Mouse (Mus musculus) urinary bladder, postnatal 0 days (tissue): ENCODE measurements around the gene Tspear. TPM values are rescaled to one million over a fixed set of nuclear protein-coding genes. Genes with fewer than 3 reads are reported as not detected.

Source experiments
- polyA plus RNA-seq: library from polyadenylated mRNA; unstranded; fragments of >200 nt; fragmentation: Nextera tagmentation; extraction: Ambion mirVana; gene quantifications from 2 replicates; pipeline ENCODE4 v1.2.1, GENCODE M21; 2015

Tspear gene
- polyA plus RNA-seq = 0.39 and 0.67 TPM in 2 replicates

DNA sequence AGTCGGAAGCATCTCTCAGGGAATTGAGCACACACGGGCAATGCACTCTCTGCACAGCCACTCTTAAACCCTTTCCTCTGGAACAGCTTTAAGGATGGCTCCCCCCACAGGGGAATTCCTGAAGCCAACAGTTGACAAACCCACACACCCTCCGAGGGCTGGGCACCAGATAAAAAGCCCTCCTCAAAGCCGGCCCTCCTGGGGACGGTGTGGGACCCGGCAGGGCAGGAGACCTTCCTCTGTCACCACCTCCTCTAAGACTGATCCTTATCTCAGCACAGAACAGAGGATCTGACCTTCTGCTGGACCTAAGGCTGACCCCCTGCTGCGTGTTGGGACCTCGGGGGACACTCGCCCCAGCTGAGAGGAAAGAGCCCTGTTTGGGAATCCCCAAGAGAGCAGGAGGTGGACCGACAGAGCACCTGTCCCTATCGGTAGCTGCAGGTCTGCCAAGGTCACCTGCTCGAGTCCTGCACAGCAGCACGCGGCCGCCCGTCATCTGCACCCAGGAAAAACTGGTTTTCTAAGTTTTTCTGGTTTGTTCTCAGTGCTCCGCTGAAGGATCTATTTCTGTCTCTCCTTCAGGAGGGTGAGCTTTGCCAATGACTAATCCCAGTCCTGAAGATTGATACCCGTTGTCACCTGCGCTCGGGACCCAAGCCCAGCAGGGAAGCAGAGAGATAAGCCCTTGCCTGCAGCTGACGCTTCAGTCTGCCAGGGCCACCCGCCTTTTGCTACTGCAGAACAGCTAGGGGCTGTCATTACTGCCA, at the start of gene Tspear:
Gene Tspear (plus strand): TSS at position 675 of the 770 bp plus-strand sequence.

DNA sequence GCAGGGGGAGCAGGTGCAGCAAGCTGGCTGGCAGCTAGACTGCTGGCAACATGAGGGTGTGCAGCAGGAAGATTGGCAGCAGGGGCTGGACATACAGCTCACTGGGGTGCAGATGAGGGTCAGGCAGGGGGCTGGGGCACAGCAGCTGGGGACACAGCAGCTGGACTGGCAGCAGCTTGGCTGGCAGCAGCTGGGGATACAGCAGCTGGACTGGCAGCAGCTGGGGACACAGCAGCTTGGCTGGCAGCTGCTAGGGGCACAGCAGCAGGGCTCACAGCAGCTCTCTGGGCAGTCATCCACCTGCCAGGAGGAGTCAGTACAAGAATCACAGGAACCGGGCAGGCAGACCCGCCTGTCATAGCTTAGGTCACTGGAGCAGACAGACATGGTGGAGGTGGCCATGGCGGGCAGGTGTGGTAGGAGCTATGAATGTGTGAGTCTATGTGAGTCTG, 4.0 kb downstream of the Tspear start, which contains the start of gene Gm19402:
Gene Gm19402 (minus strand): TSS at position 402 of the 452 bp plus-strand sequence.

DNA sequence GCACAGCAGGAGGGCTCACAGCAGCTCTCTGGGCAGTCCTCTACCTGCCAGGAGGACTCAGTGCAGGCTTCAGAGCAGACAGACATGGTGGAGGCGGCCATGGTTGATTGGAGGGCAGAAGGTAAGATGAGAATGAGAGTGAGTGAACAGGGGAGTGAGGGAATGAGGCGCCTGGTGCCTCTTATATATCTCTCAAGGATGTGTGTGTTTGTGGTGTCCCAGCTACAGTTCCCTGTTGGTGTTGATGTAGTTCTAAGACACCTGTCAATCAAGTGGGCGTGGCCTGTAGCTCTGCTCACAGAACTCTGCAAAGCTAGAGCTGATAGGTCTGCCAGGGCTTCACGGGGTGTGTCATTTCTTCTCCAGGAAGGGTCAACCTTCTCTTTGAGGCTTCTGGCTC, 10.8 kb downstream of the Tspear start, which contains the start of gene Gm9508:
Gene Gm9508 (minus strand): TSS at position 101 of the 400 bp plus-strand sequence.

DNA sequence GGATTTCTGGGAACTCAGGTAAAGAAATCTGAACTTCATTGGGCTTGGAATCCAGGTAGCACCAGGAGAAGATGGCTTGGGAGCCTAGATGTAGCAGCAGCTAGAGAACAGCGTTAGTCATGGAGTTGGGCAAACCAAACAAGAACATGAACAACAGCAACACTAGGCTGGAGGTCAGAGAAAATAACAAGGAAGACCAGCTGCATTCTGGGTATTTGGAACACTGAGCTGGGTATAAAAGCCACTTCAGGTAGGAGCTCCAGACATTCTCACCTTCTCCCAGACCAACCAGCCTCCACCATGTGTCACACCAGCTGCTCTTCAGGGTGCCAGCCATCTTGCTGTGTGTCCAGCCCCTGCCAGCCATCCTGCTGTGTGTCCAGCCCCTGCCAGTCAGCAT, 20.0 kb downstream of the Tspear start, which contains the start of gene Gm10272:
Gene Gm10272 (plus strand): TSS at position 301 of the 400 bp plus-strand sequence.

DNA sequence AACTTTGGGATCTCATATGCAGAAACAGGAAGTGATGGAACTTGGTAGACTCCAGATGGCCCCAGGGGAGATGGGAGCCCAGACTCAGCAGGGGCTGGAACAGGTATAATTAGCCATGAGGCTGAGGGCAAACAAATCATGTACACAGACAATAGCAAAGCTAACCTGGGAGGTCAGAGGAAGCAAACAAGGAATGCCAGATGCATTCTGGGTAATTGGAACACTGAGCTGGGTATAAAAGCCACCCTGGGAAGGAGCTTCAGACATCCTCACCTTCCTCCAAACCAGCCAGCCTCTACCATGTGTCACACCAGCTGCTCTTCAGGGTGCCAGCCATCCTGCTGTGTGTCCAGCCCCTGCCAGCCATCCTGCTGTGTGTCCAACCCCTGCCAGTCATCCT, 24.8 kb downstream of the Tspear start, which contains the start of gene Gm10024:
Gene Gm10024 (plus strand): TSS at position 301 of the 400 bp plus-strand sequence.

DNA sequence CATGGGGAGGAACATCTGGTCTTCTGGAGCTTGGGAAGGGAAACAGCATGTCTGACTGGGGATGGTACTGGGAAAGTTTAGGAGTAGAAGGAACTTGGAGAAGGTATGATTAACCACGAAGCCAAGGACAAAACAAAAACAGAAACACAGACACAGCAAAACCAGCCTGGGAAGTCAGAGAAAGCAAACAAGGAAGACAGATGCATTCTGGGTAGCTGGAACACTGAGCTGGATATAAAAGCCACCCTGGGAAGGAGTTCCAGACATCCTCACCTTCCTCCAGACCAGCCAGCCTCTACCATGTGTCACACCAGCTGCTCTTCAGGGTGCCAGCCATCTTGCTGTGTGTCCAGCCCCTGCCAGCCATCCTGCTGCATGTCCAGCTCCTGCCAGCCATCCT, 29.1 kb downstream of the Tspear start, which contains the start of gene Gm10142:
Gene Gm10142 (plus strand): TSS at position 301 of the 400 bp plus-strand sequence.

DNA sequence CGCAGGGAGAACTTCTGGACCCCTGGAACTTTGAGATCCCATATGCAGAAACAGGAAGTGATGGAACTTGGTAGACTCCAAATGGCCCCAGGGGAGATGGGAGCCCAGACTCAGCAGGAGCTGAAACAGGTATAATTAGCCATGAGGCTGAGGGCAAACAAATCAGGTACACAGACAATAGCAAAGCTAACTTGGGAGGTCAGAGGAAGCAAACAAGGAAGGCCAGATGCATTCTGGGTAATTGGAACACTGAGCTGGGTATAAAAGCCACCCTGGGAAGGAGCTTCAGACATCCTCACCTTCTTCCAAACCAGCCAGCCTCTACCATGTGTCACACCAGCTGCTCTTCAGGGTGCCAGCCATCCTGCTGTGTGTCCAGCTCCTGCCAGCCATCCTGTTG, 33.9 kb downstream of the Tspear start, which contains the start of gene Krtap12-1:
Gene Krtap12-1 (plus strand): TSS at position 301 of the 400 bp plus-strand sequence.

DNA sequence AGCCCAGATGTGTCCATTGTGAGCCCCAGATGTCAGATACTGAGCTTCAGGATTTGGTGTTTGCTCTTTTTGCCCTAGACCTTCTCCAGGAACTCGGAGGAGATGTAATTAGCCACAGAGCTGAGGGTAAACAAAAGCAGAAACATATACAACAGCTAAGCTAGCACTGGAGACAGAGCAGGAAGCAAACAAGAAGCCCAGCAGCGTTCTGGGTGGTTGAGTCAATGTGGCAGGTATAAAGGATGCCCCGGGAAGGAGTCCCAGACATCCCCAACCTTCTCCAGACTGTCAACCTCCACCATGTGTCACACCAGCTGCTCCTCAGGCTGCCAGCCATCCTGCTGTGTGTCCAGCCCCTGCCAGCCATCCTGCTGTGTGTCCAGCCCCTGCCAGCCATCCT, 39.8 kb downstream of the Tspear start, which contains the start of gene Gm10100:
Gene Gm10100 (plus strand): TSS at position 301 of the 400 bp plus-strand sequence.

DNA sequence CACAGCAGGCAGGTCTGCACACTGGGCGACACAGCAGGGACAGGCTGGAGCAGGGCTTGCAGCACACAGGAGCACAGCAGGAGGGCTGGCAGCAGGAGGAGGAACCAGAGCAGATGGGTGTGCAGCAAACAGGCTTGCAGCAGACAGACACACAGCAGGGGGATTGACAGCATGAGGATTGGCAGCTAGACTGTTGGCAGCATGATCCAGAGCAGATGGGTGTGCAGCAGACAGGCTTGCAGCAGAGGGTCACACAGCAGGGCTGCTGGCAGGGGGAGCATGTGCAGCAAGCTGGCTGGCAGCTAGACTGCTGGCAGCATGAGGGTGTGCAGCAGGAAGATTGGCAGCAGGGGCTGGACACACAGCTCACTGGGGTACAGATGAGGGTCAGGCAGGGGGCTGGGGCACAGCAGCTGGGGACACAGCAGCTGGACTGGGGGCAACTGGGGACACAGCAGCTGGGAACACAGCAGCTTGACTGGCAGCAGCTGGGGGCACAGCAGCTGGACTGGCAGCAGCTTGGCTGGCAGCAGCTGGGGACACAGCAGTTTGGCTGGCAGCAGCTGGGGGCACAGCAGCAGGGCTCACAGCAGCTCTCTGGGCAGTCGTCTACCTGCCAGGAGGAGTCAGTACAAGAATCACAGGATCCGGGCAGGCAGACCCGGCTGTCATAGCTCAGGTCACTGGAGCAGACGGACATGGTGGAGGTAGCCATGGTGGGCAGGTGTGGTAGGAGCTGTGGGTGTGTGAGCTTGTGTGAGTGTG, 55.7 kb downstream of the Tspear start, which contains the start of gene Gm18596:
Gene Gm18596 (minus strand): TSS at position 715 of the 765 bp plus-strand sequence.

DNA sequence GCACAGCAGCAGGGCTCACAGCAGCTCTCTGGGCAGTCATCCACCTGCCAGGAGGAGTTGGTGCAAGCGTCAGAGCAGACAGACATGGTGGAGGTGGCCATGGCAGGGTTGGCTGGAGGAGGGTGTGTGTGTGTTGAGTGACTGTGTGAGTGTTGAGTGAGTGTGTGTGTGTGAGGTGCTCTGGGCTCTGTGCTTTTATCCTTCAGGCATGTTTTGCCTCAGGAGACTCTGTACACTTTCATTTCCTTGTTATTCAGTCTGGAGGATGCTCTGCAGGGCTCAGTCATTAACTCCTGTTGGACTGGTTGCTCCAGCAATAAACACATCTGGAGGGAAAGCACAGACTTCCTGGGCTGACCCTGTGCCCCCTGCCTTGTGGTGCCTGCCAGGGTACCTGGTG, 64.9 kb downstream of the Tspear start, which contains the start of gene Gm9736:
Gene Gm9736 (minus strand): TSS at position 101 of the 400 bp plus-strand sequence.

DNA sequence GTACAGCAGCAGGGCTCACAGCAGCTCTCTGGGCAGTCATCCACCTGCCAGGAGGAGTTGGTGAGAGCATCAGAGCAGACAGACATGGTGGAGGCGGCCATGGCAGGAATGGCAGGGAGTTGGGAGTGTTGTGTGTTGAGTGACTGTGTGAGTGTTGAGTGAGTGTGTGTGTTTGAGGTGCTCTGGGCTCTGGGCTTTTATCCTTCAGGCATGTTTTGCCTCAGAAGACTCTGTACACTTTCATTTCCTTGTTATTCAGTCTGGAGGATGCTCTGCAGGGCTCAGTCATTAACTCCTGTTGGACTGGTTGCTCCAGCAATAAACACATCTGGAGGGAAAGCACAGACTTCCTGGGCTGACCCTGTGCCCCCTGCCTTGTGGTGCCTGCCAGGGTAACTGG, 73.2 kb downstream of the Tspear start, which contains the start of gene Gm3233:
Gene Gm3233 (minus strand): TSS at position 101 of the 400 bp plus-strand sequence.

DNA sequence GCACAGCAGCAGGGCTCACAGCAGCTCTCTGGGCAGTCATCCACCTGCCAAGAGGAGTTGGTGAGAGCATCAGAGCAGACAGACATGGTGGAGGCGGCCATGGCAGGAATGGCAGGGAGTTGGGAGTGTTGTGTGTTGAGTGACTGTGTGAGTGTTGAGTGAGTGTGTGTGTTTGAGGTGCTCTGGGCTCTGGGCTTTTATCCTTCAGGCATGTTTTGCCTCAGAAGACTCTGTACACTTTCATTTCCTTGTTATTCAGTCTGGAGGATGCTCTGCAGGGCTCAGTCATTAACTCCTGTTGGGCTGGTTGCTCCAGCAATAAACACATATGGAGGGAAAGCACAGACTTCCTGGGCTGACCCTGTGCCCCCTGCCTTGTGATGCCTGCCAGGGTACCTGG, 84.9 kb downstream of the Tspear start, which contains the start of gene Gm3238:
Gene Gm3238 (minus strand): TSS at position 101 of the 400 bp plus-strand sequence.

DNA sequence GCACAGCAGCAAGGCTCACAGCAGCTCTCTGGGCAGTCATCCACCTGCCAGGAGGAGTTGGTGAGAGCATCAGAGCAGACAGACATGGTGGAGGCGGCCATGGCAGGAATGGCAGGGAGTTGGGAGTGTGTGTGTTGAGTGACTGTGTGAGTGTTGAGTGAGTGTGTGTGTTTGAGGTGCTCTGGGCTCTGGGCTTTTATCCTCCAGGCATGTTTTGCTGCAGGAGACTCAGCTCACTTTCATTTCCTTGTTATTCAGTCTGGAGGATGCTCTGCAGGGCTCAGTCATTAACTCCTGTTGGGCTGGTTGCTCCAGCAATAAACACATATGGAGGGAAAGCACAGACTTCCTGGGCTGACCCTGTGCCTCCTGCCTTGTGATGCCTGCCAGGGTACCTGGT, 90.5 kb downstream of the Tspear start, which contains the start of gene Gm7138:
Gene Gm7138 (minus strand): TSS at position 101 of the 400 bp plus-strand sequence.

DNA sequence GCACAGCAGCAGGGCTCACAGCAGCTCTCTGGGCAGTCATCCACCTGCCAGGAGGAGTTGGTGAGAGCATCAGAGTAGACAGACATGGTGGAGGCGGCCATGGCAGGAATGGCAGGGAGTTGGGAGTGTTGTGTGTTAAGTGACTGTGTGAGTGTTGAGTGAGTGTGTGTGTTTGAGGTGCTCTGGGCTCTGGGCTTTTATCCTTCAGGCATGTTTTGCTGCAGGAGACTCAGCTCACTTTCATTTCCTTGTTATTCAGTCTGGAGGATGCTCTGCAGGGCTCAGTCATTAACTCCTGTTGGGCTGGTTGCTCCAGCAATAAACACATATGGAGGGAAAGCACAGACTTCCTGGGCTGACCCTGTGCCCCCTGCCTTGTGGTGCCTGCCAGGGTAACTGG, 96.1 kb downstream of the Tspear start, which contains the start of gene Gm3250:
Gene Gm3250 (minus strand): TSS at position 101 of the 400 bp plus-strand sequence.

DNA sequence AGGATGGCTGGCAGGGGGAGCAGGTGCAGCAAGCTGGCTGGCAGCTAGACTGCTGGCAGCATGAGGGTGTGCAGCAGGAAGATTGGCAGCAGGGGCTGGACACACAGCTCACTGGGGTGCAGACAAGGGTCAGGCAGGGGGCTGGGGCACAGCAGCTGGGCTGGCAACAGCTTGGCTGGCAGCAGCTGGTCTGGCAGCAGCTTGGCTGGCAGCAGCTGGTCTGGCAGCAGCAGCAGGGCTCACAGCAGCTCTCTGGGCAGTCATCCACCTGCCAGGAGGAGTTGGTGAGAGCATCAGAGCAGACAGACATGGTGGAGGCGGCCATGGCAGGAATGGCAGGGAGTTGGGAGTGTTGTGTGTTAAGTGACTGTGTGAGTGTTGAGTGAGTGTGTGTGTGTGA, 101.5 kb downstream of the Tspear start, which contains the start of gene Gm7137:
Gene Gm7137 (minus strand): TSS at position 325 of the 400 bp plus-strand sequence.

DNA sequence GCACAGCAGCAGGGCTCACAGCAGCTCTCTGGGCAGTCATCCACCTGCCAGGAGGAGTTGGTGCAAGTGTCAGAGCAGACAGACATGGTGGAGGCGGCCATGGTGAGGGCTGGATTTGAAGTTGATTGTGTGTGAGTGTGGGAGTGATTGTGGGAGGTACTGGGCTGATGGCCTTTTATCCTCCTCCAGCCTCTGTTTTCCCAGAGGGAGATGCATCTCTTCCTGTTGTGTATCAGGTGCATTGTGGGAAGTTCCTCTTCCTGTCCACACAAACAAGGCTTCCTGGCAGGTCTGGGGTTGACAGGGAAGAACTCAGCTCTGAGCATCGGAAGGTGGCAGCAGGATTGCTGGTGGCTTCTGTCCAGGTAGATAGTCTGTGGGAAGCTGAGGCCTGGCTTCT, 108.6 kb downstream of the Tspear start, which contains the start of gene Gm9639:
Gene Gm9639 (minus strand): TSS at position 101 of the 400 bp plus-strand sequence.

DNA sequence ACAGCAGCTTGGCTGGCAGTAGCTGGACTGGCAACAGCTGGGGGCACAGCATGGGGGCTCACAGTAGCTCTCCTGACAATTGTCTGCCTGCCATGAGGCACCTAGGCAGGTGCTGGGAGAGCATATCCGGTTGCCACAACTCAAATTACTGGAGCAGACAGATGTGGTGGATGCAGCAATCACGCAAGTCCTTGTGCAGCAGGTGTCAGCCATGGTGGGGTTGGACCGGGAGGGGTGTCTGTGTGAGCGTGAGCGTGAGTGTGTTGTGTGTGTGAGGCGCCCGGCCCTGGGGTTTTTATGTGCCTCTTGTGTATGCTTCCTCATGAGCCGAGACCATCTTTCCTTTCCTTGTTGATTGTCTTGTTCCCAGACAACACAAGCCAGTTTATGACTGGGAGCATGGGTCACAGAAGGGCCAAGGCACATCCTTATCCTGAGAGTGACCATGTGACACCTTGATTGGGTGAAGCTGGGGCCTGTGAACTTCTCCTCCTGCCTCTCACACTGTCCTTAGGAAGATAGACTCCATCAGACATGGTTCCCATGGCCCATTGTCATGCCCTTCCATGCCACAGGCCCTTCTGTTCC, 112.6 kb downstream of the Tspear start, which contains the start of gene Gm19668:
Gene Gm19668 (minus strand): TSS at position 213 of the 588 bp plus-strand sequence.

DNA sequence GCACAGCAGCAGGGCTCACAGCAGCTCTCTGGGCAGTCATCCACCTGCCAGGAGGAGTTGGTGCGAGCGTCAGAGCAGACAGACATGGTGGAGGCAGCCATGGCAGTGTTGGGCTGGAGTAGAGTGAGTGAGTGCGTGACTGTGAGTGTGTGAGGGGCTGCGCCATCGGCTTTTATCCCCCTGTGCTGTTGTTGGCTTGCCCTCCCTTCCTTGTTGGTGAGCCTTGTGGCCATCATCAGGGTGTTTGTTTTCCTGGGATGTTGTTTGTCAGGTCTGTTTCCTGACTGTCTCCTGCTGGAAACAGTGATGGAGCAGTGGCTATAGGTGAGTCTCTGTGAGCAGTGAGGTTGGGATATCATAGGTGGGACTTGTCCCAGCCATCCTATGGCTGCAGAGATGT, 125.4 kb downstream of the Tspear start, which contains the start of gene Gm9507:
Gene Gm9507 (minus strand): TSS at position 101 of the 400 bp plus-strand sequence.

DNA sequence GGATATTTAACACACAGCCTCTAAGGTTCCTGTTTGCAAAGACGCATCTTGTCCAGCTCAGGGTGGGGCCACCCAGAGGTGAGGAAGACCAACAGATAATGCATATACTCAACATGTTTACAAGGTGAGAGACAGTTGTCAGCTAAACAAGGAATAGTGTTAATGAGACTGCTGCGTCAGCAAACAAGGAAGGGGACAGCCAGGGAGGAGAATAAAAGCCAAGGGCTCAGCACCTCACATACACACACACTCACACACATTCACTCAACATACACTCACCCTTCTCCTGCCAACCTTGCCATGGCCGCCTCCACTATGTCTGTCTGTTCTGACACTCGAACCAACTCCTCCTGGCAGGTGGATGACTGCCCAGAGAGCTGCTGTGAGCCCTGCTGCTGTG, 128.0 kb downstream of the Tspear start, which contains the start of gene Gm2696:
Gene Gm2696 (plus strand): TSS at position 301 of the 400 bp plus-strand sequence.

DNA sequence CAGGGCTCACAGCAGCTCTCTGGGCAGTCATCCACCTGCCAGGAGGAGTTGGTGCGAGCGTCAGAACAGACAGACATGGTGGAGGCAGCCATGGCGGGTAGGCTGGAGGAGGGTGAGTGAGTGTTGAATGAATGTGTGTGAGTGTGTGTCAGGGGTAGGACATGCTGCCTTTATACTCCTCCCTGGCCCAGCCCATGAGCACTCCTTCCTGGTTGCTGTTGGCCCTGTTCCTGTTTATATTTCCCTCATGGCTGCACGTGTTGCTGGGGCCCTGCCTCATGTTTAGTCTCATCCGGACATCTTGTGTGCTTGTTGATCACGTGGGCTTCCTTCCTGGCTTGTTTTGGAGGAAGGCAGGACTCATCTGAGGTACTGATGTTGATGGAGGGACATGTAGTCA, 140.6 kb downstream of the Tspear start, which contains the start of gene Krtap10-4:
Gene Krtap10-4 (minus strand): TSS at position 145 of the 400 bp plus-strand sequence.

DNA sequence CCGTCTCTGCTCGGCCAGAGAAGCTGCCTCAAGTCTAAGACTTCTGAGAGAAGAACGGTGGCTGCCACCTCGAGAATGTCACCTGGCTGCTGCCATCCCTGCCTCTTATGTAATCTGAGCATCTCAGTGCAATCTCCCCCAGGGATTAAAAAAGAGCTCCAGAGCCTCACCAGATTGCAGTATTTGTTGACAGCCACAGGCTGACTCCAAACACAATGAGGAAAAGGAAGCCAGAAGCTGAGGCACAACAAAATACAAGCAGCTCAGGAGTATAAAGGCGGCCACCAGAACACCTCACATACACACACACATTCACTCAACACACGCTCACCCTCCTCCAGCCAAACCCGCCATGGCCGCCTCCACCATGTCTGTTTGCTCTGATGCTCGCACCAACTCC, 149.3 kb downstream of the Tspear start, which contains the start of gene Krtap10-10:
Gene Krtap10-10 (plus strand): TSS at position 301 of the 400 bp plus-strand sequence.

